Mouse (Mus musculus) WW6 (cell line): ENCODE results near the gene Gm867.

Experiments
- DNase-seq: peaks from one replicate; pipeline ENCODE4 v3.0.0-alpha.2; 2013; ENCODE audit warnings: low read depth, low spot score

Gene Gm867

DNA sequence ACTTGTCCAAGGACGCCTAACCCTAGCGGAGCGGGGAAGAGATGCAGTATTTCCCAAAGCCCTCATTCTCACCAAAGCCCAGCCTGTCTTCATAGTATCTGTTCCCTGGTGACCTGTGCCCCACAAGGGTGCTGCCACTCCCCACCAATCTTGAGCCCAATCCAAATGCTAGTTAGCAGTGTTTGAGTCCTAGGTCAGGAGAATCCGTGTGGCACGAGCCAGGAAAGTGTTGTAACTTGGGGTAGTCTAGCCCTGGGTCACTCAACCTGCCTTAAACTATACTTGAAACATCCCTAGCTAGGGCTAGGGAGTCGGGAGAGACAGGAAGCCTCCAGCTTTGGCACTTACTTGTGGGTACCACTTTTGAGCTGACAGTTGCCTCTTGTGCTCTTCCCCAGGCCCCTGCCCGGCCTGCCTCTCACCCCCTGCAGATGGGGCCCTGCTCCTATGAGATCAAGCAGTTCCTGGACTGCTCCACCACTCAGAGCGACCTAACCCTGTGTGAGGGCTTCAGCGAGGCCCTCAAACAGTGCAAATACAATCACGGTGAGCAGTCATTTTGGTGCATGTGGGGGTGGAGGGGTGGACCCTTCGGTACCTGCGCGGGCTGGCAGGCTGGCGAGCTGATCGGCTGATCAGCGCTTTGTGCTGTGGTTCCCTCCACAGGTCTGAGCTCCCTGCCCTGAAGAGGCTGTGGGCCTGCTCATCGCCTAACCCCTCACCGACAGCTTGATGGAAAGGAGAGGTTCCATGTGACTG, 3.4 kb downstream of the Gm867 start:
- no peak for DNase-seq

DNA sequence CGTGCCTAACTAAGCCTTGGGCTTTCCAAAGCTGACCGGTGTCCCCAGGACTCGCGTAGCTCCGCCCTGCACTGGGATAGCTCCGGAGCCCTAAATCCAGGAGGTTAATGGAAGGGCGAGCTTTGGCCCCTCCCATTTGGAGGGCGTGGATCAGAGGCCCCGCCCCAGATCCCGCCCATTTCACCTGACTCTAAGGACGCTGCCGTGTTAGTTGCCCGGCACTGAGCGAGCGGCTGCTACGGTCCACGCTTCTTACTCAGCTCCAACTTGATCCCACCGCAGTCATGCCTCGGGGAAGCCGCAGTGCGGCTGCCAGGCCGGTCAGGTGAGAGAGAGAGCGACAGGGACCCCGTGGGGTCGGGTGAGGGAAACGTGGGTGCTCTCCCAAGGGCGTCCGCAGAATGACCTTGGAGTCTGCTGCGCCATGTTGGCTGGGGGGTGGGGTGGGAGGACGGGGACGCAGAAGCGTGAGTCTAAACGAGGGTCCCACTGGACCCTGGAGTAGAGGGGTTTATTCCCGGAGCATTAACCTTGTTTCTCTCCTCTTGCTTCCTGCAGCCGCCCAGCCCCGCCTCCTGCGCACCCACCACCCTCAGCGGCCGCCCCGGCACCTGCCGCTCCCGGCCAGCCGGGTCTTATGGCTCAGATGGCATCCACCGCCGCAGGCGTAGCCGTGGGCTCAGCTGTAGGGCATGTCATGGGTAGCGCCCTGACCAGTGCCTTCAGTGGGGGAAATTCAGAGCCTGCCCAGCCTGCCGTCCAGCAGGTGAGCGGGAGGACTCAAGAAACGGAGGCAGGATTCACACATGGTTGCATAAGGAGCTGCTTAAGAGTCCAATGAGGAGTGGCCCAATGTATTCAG, 4.6 kb downstream of the Gm867 start, which contains the start of gene Mmp11:
TSS of gene Mmp11 (minus strand) at position 817 of the 862 bp plus-strand sequence.
- peak; percentile 86 for DNase-seq

DNA sequence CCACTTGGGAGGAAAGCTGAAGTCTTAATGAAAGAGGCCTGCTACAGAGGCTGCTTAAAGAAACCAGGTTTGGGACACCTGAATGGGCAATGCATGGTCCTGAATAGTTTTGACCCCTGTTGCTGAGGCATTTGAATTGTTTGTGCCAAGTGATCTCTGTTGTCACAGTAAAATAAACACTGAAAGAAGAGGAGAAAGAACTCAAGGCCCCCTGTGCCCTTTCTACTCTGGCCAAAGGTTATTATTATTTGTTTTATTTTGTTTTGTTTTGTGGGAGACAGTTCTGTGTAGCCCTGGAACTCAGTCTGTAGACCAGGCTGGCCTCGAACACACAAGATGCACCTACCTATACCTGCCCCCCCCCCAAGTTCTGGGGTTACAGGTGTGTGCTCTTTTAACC, 5.5 kb downstream of the Gm867 start:
- no peak for DNase-seq

DNA sequence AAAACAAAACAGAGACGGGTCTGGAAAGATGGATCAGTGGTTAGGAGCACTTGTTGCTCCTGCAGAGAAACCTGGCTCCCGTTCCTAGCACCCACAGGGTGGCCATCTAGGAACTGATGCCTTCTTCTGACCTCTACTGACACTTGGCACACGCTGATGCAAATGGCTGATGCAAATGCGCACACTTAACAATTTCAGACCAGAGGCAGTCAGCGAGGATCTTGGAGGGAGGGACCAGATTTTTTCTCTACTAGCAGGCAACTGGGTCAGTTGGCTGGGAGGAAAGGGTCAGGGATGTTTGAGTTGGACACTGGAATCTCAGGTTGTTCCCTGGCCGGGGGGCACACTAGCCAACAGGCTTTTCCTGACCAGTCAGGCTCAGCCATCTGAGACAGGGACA, 7.6 kb downstream of the Gm867 start, which contains the start of gene Chchd10:
TSS of gene Chchd10 (plus strand) at position 240 of the 400 bp plus-strand sequence.
- DNase-seq = no peak

DNA sequence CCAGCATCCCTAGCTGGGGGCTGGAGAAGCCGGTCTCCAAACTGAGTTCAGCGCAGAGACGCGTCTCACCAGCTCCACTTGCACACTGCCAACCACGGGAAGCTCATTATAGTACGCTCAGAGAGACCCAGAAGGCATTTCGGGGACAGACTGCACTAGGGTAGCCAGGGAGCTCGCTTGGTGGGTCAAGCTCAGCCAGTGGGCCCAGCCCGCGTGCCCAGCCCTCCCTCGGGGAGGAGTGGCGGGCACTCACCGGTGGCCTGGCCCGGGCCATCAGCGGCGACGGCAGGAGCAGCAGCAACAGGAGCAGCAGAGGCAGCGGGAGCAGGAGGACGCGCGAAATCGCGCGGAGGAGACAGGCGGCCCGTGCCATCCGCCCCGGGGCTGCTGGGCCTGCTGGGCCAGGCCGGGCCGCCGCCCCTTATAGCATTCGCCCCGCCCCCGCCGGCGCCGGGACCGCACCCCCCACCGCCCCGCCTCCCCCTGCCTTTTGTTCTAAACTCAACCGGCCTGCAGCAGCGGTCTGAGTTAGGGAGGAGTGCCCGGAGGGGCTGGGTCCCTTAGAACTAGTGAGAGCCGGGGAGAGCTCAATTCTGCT, 8.3 kb downstream of the Gm867 start:
- no peak for DNase-seq

DNA sequence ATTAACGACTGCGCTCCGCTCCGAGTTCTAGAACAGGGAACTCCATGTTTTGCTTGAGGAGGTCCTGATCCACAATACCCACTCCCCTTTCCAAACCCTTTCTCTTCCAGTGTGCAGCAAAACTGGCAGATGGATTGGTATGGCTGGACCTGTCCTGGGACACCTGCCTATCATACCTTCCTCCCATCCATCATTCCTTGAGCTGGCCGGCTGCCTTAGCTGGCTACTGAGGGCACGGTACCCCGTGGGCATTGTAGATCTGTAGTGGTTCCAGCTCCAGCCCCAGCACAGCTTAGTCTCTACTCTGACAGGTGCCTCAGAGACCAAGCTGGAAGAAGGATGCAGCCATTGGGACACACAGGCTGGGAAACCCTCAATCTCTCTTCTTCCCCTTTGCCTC, 9.2 kb downstream of the Gm867 start:
- no peak for DNase-seq

DNA sequence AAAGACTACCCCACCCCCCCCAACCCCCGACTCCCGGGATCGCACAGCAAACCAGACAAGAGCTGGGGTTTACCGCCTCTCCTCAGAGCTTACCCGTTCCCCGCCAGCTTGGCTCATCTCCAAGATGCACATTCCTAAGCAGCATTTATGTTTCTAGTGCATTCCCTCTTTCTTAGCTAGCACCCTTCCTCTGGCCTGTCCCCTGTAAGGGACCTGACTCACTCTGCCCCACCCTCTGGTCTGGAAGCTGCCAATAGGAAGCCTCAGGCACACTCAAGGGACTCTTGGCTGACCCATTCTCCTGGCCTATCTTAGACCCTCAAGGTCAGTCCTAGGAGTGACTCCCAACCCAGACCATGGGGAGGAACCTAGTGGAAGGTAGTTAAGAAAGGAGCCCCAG, 10.2 kb downstream of the Gm867 start:
- DNase-seq = no peak

DNA sequence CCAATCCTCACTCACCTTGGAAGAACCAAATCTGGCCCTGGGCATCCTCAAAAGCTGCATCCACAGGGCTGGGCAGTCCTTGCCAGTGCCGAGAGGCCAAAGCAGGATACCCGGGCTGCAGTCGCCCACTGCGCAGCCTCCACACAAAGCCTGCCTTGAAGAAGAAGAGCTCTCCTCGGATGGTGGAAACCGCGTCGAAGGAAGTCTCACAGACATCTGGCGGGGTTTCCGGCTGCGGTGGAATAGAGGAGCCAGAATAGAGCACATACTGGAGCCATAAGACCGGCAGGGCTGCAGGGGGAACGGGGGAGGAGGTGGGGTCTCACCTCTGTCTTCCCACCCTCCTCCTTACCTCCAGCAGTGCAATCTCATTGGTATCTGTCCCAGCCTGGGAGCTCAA, 14.1 kb downstream of the Gm867 start:
- DNase-seq = no peak

DNA sequence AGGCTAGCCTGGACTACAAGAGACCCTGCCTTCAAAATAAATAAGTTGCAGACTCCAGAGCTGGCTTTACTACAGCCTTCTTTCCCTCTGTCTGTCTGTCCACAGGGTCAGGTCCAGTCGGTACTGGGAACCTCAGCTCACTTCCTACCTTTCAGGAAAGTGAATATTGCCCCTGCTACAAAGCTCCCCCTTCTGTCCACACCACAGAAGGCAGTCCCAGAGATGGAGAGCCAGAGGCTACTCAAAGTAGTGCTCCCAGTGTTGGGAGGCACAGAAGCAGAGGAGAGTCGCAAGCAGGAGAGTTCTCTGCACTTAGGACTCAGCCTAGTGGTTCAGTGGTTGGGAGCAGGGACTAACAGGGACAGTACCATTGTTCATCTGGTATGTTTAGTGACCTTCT, 16.1 kb downstream of the Gm867 start:
- DNase-seq = no peak

DNA sequence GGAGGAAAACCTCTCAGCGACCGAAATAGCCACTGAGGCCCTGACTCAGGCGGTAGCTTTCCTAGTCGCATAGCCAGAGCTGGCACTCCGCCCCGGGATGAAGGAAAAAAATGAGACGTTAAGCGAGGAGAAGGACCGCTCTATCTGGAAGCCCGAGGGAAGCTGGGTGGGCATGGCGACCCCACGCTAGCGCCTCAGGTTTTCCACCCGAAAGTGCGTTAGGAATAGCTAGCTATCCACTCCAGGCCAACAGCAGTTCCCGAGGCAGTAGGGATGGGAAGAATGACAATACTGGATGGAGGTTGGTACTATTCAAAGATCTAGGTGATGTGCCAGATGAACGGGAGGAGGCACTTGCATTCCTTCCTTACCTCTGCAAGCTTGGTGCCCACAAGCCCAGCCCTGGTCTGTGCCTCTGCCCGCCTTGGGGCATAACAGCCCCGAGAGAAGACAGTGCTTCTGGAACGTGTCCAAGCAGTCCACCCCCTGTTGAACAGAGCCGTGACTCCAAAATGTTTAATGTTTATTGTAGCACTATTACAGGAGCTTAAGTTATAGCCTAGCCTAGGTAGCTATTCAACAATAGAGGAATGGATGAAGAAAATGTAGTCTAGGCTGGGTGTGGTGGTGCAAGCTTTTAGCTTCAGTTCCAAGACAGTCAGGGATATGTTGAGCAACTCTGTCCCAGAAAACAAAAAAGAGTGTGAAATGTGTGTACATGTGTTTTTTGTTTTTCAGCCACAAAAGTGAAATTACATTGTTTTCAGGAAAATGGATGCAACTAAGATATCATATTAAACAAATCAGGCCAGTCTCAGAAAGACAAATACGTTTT, 18.5 kb downstream of the Gm867 start:
- no peak for DNase-seq

DNA sequence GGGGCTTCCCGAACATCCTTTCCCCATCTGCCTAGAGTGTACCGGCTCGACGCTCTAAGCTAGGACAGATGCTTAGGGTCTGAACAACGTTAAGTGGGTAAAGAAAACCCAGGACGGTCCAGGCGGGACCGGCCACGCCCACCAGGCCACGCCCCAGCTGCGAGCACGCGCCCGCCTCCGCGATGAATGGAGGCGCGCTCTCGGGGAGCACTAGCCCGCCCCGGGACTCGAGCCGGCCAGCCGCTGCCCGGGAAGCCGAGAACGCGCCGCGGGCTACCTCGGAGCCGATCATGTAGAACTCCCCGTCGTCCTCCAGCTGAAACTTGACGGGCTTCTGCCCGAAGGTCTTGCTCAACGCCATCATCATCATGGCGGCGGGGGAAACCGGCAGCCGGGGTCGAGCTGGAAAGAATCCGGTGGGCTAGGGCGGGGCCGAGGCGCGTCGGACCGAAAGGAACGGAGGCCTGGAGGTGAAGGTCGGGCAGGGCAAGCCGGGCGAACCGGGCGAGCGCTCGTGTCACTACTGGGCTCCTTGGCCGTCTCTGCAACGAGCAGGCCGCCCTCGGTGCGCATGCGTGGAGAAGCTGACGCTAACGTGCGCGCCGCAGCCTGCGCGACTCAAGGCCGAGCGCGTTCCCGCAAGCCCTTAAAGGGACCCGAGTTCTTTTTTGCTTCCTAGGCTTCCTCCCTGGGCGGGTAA, 19.3 kb downstream of the Gm867 start, which contains the start of gene Smarcb1:
TSS of gene Smarcb1 (minus strand) at position 592 of the 700 bp plus-strand sequence.
- DNase-seq = no peak

DNA sequence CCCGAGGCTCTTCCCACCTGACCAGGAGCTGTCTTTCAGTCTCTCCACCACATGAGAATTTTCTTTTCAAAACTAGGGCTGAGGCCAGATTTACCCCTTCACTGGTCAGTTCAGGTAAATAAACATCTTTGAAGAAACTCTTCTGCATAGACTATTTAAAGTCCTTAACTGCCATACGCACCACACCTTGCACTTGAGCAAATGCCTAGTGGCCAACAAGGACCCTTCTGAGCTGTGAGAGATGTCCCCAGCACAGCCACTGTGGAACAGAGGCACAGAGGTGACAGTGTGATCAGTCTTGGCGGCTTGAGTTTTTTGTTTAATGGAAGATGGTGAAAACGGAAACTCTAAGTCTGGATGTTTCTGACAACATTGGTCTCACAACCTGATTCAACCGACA, 21.4 kb downstream of the Gm867 start:
- no peak for DNase-seq

DNA sequence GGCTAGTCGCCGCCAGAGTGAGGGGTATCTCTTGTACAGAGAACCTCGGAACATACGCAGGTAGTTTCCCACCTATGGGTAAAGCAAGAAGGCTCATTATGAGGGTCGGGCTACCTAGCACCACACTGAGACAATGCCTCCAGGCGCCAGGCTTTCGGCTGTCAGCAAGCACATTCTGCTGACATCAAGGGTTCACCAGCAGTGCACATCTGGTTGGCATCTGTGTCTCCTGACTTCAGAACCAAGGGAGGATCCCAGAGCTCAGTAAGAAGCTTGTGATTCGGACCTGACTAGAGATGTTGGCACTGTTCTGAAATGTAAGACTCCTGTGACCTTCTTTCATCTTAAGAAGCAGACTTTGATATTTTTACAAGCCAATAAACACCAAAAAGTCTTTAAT, 23.6 kb downstream of the Gm867 start:
- no peak for DNase-seq

DNA sequence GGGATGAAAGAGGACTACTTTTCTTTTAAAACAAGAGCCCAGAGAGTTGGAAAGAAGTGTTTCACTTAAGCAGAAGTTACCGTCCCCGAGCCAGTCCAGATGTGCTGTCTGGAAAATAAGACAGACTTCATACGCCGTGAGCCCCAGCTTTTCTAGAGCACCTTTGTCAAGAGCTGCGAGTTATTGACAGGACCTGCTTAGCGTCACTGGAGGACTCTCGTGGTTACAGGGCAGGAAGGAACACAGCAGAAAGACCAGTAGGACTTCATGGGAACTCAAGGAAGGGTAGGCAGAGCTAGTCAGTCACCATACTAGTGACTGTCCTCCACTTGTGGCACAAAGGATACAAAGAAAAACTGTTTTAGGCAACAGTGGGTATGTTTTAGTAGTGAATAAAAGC, 24.9 kb downstream of the Gm867 start:
- DNase-seq = no peak

DNA sequence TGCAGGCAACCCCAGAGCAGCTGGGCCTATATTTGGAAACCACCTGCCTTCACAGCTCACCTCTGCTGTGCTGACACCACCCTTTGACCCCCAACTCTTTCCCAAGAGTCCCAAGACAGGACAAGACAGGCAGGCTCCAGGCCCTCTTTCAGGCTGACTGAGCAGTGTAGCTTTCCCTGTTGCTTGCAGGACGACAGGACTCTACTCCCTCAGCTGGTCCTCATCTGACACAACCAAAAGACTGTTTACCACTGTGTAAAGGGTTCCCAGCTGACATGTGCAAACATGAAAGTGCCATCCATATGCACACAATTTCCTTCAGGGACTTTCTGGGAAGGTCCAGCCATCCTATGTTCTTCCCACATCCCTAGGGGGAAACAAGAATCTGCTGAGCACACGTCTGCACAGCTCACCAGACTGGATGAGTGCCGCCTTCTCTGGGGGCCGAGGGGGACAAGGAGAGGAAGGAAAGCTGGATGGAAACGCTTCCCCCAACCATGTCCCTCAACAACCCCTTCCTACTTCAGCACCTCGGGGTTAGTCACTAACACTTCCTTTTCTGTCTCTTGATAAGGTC, 27.4 kb downstream of the Gm867 start:
- DNase-seq = no peak

DNA sequence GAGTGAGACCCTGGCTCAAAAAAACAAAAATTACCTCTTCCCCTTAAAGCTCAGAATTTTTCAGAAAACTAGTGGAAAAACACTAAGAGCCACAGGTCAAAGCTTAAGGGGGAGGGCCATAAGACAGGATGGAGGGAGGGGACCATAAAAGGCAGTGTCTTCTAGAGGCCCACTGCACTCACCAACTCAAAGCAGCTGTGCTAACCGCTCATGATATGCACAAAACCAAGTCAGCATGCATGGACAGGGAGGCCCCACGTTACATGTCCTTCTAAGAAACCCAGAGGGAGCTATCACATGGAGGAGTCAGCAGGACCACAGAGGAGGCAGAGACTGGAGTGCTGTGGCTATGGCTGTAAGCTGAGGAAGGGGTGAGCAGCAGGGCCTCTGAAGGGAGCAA, 29.8 kb downstream of the Gm867 start:
- no peak for DNase-seq

DNA sequence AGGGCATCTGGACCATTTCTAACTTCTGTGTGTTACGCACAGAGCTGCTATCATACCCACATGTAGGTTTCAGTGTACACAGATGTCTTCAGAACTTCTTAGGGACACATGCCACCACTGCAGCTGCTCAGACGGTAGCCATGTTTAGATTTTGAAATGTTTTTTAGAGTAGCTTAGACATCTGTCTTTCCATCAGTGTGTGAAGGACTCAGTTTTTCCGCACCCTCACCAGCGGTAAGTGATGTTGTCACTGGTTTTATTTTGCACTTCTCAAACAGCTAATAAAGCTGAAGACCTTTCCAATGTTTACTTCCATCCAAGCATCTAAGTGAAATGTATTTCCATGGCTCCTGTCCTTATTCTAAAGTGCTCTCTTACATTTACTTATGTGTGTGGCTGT, 33.6 kb downstream of the Gm867 start:
- DNase-seq = no peak

DNA sequence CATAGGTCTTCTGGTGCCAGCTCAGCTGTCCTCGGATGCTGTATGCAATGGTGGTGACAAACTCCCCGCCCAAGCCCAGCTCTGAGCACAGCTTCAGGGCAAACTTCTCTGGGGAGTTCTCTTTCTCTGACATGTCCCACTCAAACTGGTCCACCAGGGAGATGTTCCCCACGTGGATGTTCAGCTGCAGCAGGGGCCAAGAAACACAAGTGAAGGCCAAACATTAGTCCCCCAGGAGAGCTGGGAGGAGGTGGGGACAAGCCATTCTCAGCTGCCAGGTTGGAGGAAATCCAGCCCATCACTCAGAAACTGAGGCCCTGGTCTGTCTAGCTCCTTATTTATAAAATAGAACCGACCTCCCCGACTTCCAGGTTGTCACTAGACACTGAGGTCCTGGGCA, 36.1 kb downstream of the Gm867 start:
- no peak for DNase-seq

DNA sequence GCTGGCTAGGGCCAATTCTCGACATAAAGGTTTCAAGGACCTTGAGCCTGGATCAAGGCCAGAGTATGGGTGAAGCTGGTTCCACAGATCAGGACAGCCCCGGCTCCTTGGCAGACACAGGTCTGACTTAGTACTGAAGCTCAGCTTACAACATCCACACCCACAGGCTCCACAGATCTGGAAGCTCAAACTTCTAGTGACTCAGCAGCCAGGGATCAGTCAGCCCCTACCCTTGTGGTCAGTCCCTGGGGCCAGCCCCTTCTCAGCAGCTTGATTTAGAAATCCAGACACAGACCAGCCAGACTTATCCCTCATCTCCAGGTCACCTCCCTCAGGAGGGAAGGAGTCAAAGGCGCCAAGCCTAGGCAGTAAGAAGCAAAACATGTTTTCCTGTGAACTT, 41.6 kb downstream of the Gm867 start:
- no peak for DNase-seq

DNA sequence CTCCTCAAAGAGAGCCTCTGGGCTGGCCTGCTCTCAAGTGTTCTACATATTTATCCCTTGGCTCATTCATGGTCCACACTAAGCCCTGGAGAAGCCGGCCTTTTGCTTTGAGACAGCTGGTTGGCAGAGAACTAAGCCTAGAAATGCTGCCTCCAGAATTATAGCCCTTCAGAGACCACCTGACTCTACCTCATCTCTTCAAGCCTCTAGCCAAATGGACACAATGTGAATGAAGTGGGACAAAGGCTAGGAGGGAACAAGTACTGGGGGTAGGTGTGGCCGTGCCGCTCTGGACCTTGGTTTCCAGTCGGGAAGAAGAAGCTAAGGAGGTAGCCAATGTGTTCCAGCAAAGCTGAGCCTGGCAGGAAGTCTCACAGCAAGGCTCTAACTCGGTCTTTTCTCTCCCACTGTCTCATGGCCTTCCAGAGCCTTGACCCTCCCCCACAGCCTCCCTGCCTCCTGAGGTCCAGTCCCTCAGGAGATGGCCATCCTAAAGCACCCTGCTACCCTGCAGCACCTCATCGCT, 42.4 kb downstream of the Gm867 start:
- DNase-seq = no peak
